Mouse (Mus musculus): ENCODE results near the gene 5031439G07Rik. TPM values are rescaled to one million over a fixed set of nuclear protein-coding genes. Genes with fewer than 3 reads are reported as not detected.

5031439G07Rik gene
- polyA plus RNA-seq, 1 experiment from 2014 or later: 7.1 TPM

DNA sequence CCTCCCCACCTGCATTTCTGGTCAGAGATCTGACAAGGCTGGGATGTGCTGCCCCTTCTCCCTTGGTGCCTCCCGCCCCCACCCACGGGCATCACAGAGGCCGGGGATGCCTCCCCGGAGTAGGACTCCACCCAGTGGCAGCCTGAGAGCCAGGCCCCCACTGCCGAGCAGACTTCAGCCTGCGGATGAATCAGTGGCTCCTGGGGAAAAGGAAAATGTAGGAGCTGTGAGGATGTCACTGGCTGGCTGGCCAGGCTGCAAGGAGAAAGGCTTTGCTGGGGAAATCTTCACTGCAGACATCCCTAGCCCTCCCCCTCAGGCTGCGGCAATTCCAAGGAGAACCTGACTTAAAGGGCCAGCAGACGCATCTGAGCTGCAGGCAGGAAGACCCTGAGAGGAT lies 27.7 kb downstream of the 5031439G07Rik start:
- no peak overlapping the region for H3K27ac ChIP-seq (ENCODE audit: low read length)
- no peaks in the 10 kb centered on the region for H3K27me3 ChIP-seq (ENCODE audit: insufficient read depth, low read length)
- no peak overlapping the region for H3K4me2 ChIP-seq (replicated peaks; ENCODE audit: low read depth, low read length)
- ATAC-seq (ENCODE audit: low FRiP score, low TSS enrichment): no peak
- H3K4me1 ChIP-seq (ENCODE audit: insufficient read depth, low read length): no peaks in the 10 kb centered on the region
- H3K4me3 ChIP-seq (ENCODE audit: low read length): no peak overlapping the region
- WGBS: 21% methylated on average over 8 of the region's 8 CpGs
- H3K9me3 ChIP-seq (ENCODE audit: low read length): no peaks in the 10 kb centered on the region
- no peak overlapping the region for H3K9ac ChIP-seq (replicated peaks; ENCODE audit: low read length)
- no peaks in the 10 kb centered on the region for H3K36me3 ChIP-seq (ENCODE audit: insufficient read depth, low read length)

DNA sequence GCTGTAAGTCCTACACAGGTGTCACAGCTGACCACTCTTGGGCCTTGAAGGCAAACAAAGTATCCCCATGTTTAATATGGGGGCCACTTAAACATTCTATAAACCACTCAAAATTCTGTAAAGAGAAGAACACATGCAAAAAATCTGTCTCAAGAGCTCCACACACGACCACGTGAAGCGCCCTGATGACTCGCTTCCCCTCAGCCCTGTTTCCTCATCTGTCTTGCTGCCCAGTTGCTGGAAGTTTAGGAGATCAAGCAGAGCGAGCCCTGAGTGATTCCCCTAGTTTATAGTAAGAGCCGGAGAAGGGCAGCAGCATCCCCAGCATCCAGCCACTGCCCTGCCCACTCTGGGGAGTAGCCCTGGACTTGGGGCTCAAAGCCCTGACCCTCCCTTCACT lies 28.5 kb downstream of the 5031439G07Rik start:
- H3K9me3 ChIP-seq (ENCODE audit: low read length): no peaks in the 10 kb centered on the region
- no peak overlapping the region for H3K27ac ChIP-seq (ENCODE audit: low read length)
- H3K36me3 ChIP-seq (ENCODE audit: insufficient read depth, low read length): 0 out of 2 replicates have a peak, but pooled peaks cover 3% of the 10 kb centered on the region
- ATAC-seq (ENCODE audit: low FRiP score, low TSS enrichment): no peak
- no peaks in the 10 kb centered on the region for H3K27me3 ChIP-seq (ENCODE audit: insufficient read depth, low read length)
- H3K4me2 ChIP-seq (replicated peaks; ENCODE audit: low read depth, low read length): no peak overlapping the region
- no peak overlapping the region for H3K9ac ChIP-seq (replicated peaks; ENCODE audit: low read length)
- 78% methylated on average over 6 of the region's 6 CpGs for WGBS
- H3K4me3 ChIP-seq (ENCODE audit: low read length): no peak overlapping the region
- no peaks in the 10 kb centered on the region for H3K4me1 ChIP-seq (ENCODE audit: insufficient read depth, low read length)

DNA sequence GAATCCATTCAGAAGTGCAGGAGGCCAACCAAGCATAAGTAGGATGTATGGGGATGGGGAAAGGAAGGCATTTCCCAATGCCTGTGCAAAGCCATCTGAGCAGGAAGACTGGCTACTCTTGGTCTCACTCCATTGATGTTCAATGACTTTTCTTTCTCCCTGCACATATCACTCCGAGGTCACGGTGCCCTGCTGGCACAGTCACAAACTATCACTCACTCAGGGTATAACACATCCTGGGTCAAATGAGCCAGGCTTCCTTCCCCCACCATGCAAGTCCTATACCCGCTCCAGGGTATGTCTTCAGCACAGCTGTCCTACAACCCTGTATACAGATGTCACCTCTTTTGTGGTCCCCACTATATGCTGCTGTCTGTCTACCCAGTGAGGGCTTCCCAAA lies 30.0 kb downstream of the 5031439G07Rik start:
- H3K27me3 ChIP-seq (ENCODE audit: insufficient read depth, low read length): no peaks in the 10 kb centered on the region
- H3K36me3 ChIP-seq (ENCODE audit: insufficient read depth, low read length): 0 out of 2 replicates have a peak, but pooled peaks cover 3% of the 10 kb centered on the region
- H3K4me1 ChIP-seq (ENCODE audit: insufficient read depth, low read length): no peaks in the 10 kb centered on the region
- no peak for ATAC-seq (ENCODE audit: low FRiP score, low TSS enrichment)
- H3K9ac ChIP-seq (replicated peaks; ENCODE audit: low read length): no peak overlapping the region
- H3K4me2 ChIP-seq (replicated peaks; ENCODE audit: low read depth, low read length): no peak overlapping the region
- H3K27ac ChIP-seq (ENCODE audit: low read length): no peak overlapping the region
- H3K9me3 ChIP-seq (ENCODE audit: low read length): no peaks in the 10 kb centered on the region
- WGBS: 91% methylated on average over 3 of the region's 3 CpGs
- H3K4me3 ChIP-seq (ENCODE audit: low read length): no peak overlapping the region

GRCm38 (mm10) chr15:84957851-84958250 lies 30.5 kb downstream of the 5031439G07Rik start:
- ATAC-seq (ENCODE audit: low FRiP score, low TSS enrichment): 0 out of 2 replicates have a peak, but pooled peaks have one; percentile 32
- no peaks in the 10 kb centered on the region for H3K4me1 ChIP-seq (ENCODE audit: insufficient read depth, low read length)
- 32% methylated on average over 3 of the region's 3 CpGs for WGBS
- no peak overlapping the region for H3K27ac ChIP-seq (ENCODE audit: low read length)
- no peak overlapping the region for H3K4me3 ChIP-seq (ENCODE audit: low read length)
- no peak overlapping the region for H3K4me2 ChIP-seq (replicated peaks; ENCODE audit: low read depth, low read length)
- no peaks in the 10 kb centered on the region for H3K27me3 ChIP-seq (ENCODE audit: insufficient read depth, low read length)
- no peak overlapping the region for H3K9ac ChIP-seq (replicated peaks; ENCODE audit: low read length)
- no peaks in the 10 kb centered on the region for H3K9me3 ChIP-seq (ENCODE audit: low read length)
- peaks cover 8% of the 10 kb centered on the region; the same call in 1 of the 2 replicates for H3K36me3 ChIP-seq (ENCODE audit: insufficient read depth, low read length)

DNA sequence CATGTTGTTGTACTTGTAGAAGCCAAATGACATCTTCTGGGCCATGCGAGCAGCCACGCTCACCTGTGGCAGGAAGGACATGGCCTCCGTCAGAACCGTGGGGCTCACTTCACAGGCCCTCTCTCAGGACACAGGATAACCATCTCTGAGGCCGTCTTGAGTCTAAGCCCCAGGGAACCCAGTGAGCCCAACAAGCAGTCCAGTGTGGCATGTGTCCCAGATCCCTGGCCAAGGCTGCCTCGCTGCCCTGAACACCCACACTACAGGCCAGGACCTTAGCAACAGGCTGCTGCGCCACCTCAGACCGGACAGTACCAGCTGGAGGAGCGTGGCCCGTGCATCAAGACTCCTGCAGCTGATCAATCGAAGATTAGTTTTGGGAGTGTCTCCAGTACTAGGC lies 35.1 kb downstream of the 5031439G07Rik start:
- Histone ChIP-seq H3K27me3 (ENCODE audit: insufficient read depth, low read length) (no peaks in the 10 kb centered on the region), H3K9me3 (ENCODE audit: low read length) (no peaks in the 10 kb centered on the region), H3K36me3 (ENCODE audit: insufficient read depth, low read length) (peaks cover 29% of the 10 kb centered on the region), H3K4me1 (ENCODE audit: insufficient read depth, low read length) (no peaks in the 10 kb centered on the region), H3K4me2 (replicated peaks; ENCODE audit: low read depth, low read length) (no peak overlapping the region), H3K4me3 (ENCODE audit: low read length) (no peak overlapping the region), H3K9ac (replicated peaks; ENCODE audit: low read length) (no peak overlapping the region), H3K27ac (ENCODE audit: low read length) (no peak overlapping the region)
- 86% methylated on average over 11 of the region's 11 CpGs for WGBS
- ATAC-seq (ENCODE audit: low FRiP score, low TSS enrichment): no peak

DNA sequence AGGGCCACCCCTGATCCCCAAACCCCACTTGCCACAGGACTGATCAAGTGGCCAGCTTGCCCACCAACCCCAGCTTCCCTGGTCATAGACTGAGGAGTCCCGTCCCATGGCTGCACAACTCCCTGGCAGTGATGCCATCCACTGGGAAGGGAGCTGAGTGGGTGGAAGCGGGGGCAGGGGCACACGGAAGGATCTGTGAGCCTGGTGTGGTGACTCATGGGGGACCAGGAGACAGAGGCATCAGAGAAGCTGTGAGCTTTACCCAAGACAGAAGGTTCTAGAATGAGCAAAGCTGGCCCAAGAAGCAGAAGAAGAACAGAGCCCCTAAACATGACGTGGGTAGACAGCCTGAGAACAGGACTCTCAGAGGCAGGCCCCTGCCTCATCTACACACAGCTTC lies 38.3 kb downstream of the 5031439G07Rik start:
- WGBS: 92% methylated on average over 4 of the region's 4 CpGs
- H3K9me3 ChIP-seq (ENCODE audit: low read length): no peaks in the 10 kb centered on the region
- no peak overlapping the region for H3K4me3 ChIP-seq (ENCODE audit: low read length)
- H3K4me2 ChIP-seq (replicated peaks; ENCODE audit: low read depth, low read length): no peak overlapping the region
- no peak overlapping the region for H3K27ac ChIP-seq (ENCODE audit: low read length)
- peaks cover 30% of the 10 kb centered on the region for H3K36me3 ChIP-seq (ENCODE audit: insufficient read depth, low read length)
- ATAC-seq (ENCODE audit: low FRiP score, low TSS enrichment): no peak
- no peaks in the 10 kb centered on the region for H3K27me3 ChIP-seq (ENCODE audit: insufficient read depth, low read length)
- H3K9ac ChIP-seq (replicated peaks; ENCODE audit: low read length): no peak overlapping the region
- H3K4me1 ChIP-seq (ENCODE audit: insufficient read depth, low read length): no peaks in the 10 kb centered on the region

- H3K4me3 ChIP-seq (ENCODE audit: low read length): no peak overlapping the region
- no peak for ATAC-seq (ENCODE audit: low FRiP score, low TSS enrichment)
- 85% methylated on average over 14 of the region's 14 CpGs for WGBS
Observed at GRCm38 (mm10) chr15:84948990-84949389, 39.4 kb downstream of the 5031439G07Rik start.

DNA sequence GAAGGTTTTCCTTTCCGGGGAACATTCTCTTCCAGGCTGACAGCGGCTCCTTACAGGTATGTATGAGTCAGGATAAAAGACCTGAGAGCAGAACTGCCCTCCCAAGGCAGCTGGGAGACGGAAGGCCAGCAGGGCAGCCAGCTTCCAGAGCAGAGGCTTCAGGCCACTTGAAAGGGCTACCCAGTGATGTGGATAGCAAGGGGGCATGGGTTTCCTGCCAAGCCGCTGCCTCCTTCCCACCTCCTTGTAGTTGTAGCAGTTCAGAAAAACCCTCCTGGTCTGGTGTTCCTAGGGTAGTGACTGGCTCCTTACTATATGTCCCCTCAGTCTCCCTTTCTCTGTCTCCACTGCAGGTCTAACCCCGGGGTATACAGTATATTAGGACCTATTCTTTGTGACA lies 44.0 kb downstream of the 5031439G07Rik start:
- no peak overlapping the region for H3K4me3 ChIP-seq (ENCODE audit: low read length)
- peaks cover 36% of the 10 kb centered on the region for H3K36me3 ChIP-seq (ENCODE audit: insufficient read depth, low read length)
- no peak overlapping the region for H3K27ac ChIP-seq (ENCODE audit: low read length)
- ATAC-seq (ENCODE audit: low FRiP score, low TSS enrichment): no peak
- H3K4me2 ChIP-seq (replicated peaks; ENCODE audit: low read depth, low read length): no peak overlapping the region
- 81% methylated on average over 5 of the region's 5 CpGs for WGBS
- no peaks in the 10 kb centered on the region for H3K9me3 ChIP-seq (ENCODE audit: low read length)
- no peak overlapping the region; the same call in 1 of the 2 replicates for H3K9ac ChIP-seq (replicated peaks; ENCODE audit: low read length)
- no peaks in the 10 kb centered on the region for H3K27me3 ChIP-seq (ENCODE audit: insufficient read depth, low read length)
- 0 out of 2 replicates have a peak, but pooled peaks cover 8% of the 10 kb centered on the region for H3K4me1 ChIP-seq (ENCODE audit: insufficient read depth, low read length)

More at GRCm38 (mm10) chr15:84948990-84949389, 39.4 kb downstream of the 5031439G07Rik start:
- Histone ChIP-seq H3K4me2 (replicated peaks; ENCODE audit: low read depth, low read length) (no peak overlapping the region), H3K9me3 (ENCODE audit: low read length) (no peaks in the 10 kb centered on the region), H3K27ac (ENCODE audit: low read length) (no peak overlapping the region), H3K9ac (replicated peaks; ENCODE audit: low read length) (no peak overlapping the region), H3K4me1 (ENCODE audit: insufficient read depth, low read length) (no peaks in the 10 kb centered on the region), H3K36me3 (ENCODE audit: insufficient read depth, low read length) (peaks cover 29% of the 10 kb centered on the region), H3K27me3 (ENCODE audit: insufficient read depth, low read length) (no peaks in the 10 kb centered on the region)

GRCm38 (mm10) chr15:84942647-84943285 lies 45.6 kb downstream of the 5031439G07Rik start:
- no peak for ATAC-seq (ENCODE audit: low FRiP score, low TSS enrichment)
- Histone ChIP-seq H3K4me3 (ENCODE audit: low read length) (no peak overlapping the region), H3K27ac (ENCODE audit: low read length) (no peak overlapping the region), H3K36me3 (ENCODE audit: insufficient read depth, low read length) (peaks cover 39% of the 10 kb centered on the region), H3K9ac (replicated peaks; ENCODE audit: low read length) (no peak overlapping the region), H3K4me2 (replicated peaks; ENCODE audit: low read depth, low read length) (no peak overlapping the region), H3K27me3 (ENCODE audit: insufficient read depth, low read length) (no peaks in the 10 kb centered on the region), H3K9me3 (ENCODE audit: low read length) (no peaks in the 10 kb centered on the region), H3K4me1 (ENCODE audit: insufficient read depth, low read length) (0 out of 2 replicates have a peak, but pooled peaks cover 8% of the 10 kb centered on the region)
- 79% methylated on average over 11 of the region's 11 CpGs for WGBS

GRCm38 (mm10) chr15:84940102-84940501 lies 48.2 kb downstream of the 5031439G07Rik start:
- Histone ChIP-seq H3K36me3 (ENCODE audit: insufficient read depth, low read length) (peaks cover 63% of the 10 kb centered on the region), H3K4me1 (ENCODE audit: insufficient read depth, low read length) (0 out of 2 replicates have a peak, but pooled peaks cover 8% of the 10 kb centered on the region), H3K27ac (ENCODE audit: low read length) (no peak overlapping the region), H3K27me3 (ENCODE audit: insufficient read depth, low read length) (no peaks in the 10 kb centered on the region), H3K9me3 (ENCODE audit: low read length) (no peaks in the 10 kb centered on the region), H3K4me2 (replicated peaks; ENCODE audit: low read depth, low read length) (no peak overlapping the region), H3K4me3 (ENCODE audit: low read length) (no peak overlapping the region), H3K9ac (replicated peaks; ENCODE audit: low read length) (no peak overlapping the region)
- ATAC-seq (ENCODE audit: low FRiP score, low TSS enrichment): peak; percentile 69
- 41% methylated on average over 12 of the region's 12 CpGs for WGBS

Data from kidney, embryonic 16.5 days (tissue).